Mouse (Mus musculus) neural tube, embryonic 13.5 days (tissue): ENCODE results near the gene Esm1. TPM values are rescaled to one million over a fixed set of nuclear protein-coding genes. Genes with fewer than 3 reads are reported as not detected.

Source experiments
- ATAC-seq: fragments of 200-750 bp; cut with Nextera tagmentation; 2 replicates; pipeline ENCODE4 v1.8.0; 2017; ENCODE audit warnings: low read depth, mild to moderate bottlenecking, moderate TSS enrichment, moderate library complexity
- H3K27ac ChIP-seq: fragments of 300-500 bp; sonication (generic); replicated peaks from 2 replicates; pipeline ENCODE4 v1.5.1; 2015; ENCODE audit warnings: moderate library complexity, mild to moderate bottlenecking, inconsistent platforms
- H3K27me3 ChIP-seq: fragments of 300-500 bp; sonication (generic); 2 replicates; pipeline ENCODE4 v1.6.1; 2015; ENCODE audit warnings: mild to moderate bottlenecking, inconsistent platforms
- H3K36me3 ChIP-seq: fragments of 300-500 bp; sonication (generic); 2 replicates; pipeline ENCODE4 v1.6.1; 2015; ENCODE audit warnings: mild to moderate bottlenecking, inconsistent platforms
- H3K4me1 ChIP-seq: fragments of 300-500 bp; sonication (generic); replicated peaks from 2 replicates; pipeline ENCODE4 v1.6.1; 2015; ENCODE audit warnings: inconsistent platforms
- H3K4me2 ChIP-seq: fragments of 300-500 bp; sonication (generic); 2 replicates; pipeline ENCODE4 v1.6.1; 2015; ENCODE audit warnings: inconsistent platforms, mild to moderate bottlenecking, moderate library complexity
- H3K4me3 ChIP-seq: fragments of 300-500 bp; sonication (generic); 2 replicates; pipeline ENCODE4 v1.5.1; 2015; ENCODE audit warnings: mild to moderate bottlenecking, inconsistent platforms
- H3K9ac ChIP-seq: fragments of 300-500 bp; sonication (generic); 2 replicates; pipeline ENCODE4 v1.6.1; 2015; ENCODE audit warnings: moderate library complexity, mild to moderate bottlenecking, inconsistent platforms
- H3K9me3 ChIP-seq: fragments of 300-500 bp; sonication (generic); 2 replicates; pipeline ENCODE4 v1.6.1; 2016; ENCODE audit warnings: inconsistent platforms
- WGBS: fragments of 180-500 bp; shearing (Covaris S2); methylation state at CpG from one replicate; pipeline ENCODE4 v1.1.7; 2015; 5-methylcytosine and 5-hydroxymethylcytosine counted together
- polyA plus RNA-seq: library from polyadenylated mRNA; unstranded; fragments of >200 nt; fragmentation: Nextera tagmentation; extraction: Ambion mirVana; gene quantifications from 2 replicates; pipeline ENCODE4 v1.2.1, GENCODE M21; 2015

Esm1 gene
- polyA plus RNA-seq: 1.5 and 1.7 TPM in 2 replicates

GRCm38 (mm10) chr13:113209624-113210023 lies at the start of gene Esm1:
Gene Esm1 (plus strand): TSS chr13:113209659.
- no peaks in the 10 kb centered on the region for H3K36me3 ChIP-seq
- peak within 1 kb of the TSS; percentile 30 for H3K4me2 ChIP-seq
- H3K9ac ChIP-seq: no peak within 1 kb of the TSS
- 0 out of 2 replicates have a peak within 1 kb of the TSS, but pooled peaks have one; percentile 9 for H3K4me3 ChIP-seq
- ATAC-seq: no peak
- no peaks in the 10 kb centered on the region for H3K9me3 ChIP-seq
- WGBS: 56% methylated on average over 15 of the region's 15 CpGs
- no peak within 1 kb of the TSS for H3K27ac ChIP-seq
- H3K27me3 ChIP-seq: 0 out of 2 replicates have a peak, but pooled peaks cover 5% of the 10 kb centered on the region
- no peaks in the 10 kb centered on the region; the same call in 1 of the 2 replicates for H3K4me1 ChIP-seq

- Histone ChIP-seq H3K9ac (no peak overlapping the region), H3K9me3 (no peaks in the 10 kb centered on the region), H3K27ac (no peak overlapping the region), H3K4me1 (no peaks in the 10 kb centered on the region), H3K27me3 (no peaks in the 10 kb centered on the region), H3K36me3 (no peaks in the 10 kb centered on the region), H3K4me3 (no peak overlapping the region), H3K4me2 (no peak overlapping the region)
- 88% methylated on average over 5 of the region's 5 CpGs for WGBS
- ATAC-seq: no peak
These were observed 45.0 kb upstream of the Esm1 start for GRCm38 (mm10) chr13:113164252-113165005.

- ATAC-seq: no peak
- H3K9ac ChIP-seq: no peak overlapping the region
- WGBS: 73% methylated on average over 9 of the region's 9 CpGs
- H3K4me1 ChIP-seq: no peaks in the 10 kb centered on the region
- no peaks in the 10 kb centered on the region for H3K9me3 ChIP-seq
- no peak overlapping the region for H3K27ac ChIP-seq
- no peaks in the 10 kb centered on the region for H3K36me3 ChIP-seq
- H3K27me3 ChIP-seq: no peaks in the 10 kb centered on the region
- H3K4me2 ChIP-seq: no peak overlapping the region
- no peak overlapping the region for H3K4me3 ChIP-seq
These were observed 41.4 kb upstream of the Esm1 start for GRCm38 (mm10) chr13:113168018-113168534.

- H3K4me3 ChIP-seq: no peak overlapping the region
- H3K9ac ChIP-seq: no peak overlapping the region
- H3K4me1 ChIP-seq: no peaks in the 10 kb centered on the region
- no peak overlapping the region for H3K4me2 ChIP-seq
- no peaks in the 10 kb centered on the region for H3K9me3 ChIP-seq
- H3K27me3 ChIP-seq: no peaks in the 10 kb centered on the region
- no peaks in the 10 kb centered on the region for H3K36me3 ChIP-seq
- H3K27ac ChIP-seq: no peak overlapping the region
- ATAC-seq: no peak
These were observed 39.2 kb upstream of the Esm1 start for GRCm38 (mm10) chr13:113170256-113170655.

- WGBS: 91% methylated on average over 6 of the region's 6 CpGs
- no peaks in the 10 kb centered on the region for H3K9me3 ChIP-seq
- no peak overlapping the region for H3K27ac ChIP-seq
- no peaks in the 10 kb centered on the region for H3K4me1 ChIP-seq
- H3K36me3 ChIP-seq: no peaks in the 10 kb centered on the region
- H3K27me3 ChIP-seq: no peaks in the 10 kb centered on the region
- no peak overlapping the region for H3K9ac ChIP-seq
- no peak overlapping the region for H3K4me3 ChIP-seq
- no peak overlapping the region for H3K4me2 ChIP-seq
- no peak for ATAC-seq
These were observed 35.3 kb upstream of the Esm1 start for GRCm38 (mm10) chr13:113174162-113174561.

- Histone ChIP-seq H3K27me3 (no peaks in the 10 kb centered on the region), H3K9ac (no peak overlapping the region), H3K27ac (no peak overlapping the region), H3K4me1 (no peaks in the 10 kb centered on the region), H3K9me3 (no peaks in the 10 kb centered on the region), H3K4me2 (no peak overlapping the region), H3K36me3 (no peaks in the 10 kb centered on the region), H3K4me3 (no peak overlapping the region)
- 90% methylated on average over 8 of the region's 8 CpGs for WGBS
- ATAC-seq: no peak
These were observed 26.1 kb upstream of the Esm1 start for GRCm38 (mm10) chr13:113183310-113183709.

- Histone ChIP-seq H3K4me2 (no peak overlapping the region), H3K27me3 (no peaks in the 10 kb centered on the region), H3K9me3 (no peaks in the 10 kb centered on the region; the same call in 1 of the 2 replicates), H3K27ac (no peak overlapping the region), H3K36me3 (no peaks in the 10 kb centered on the region), H3K4me3 (no peak overlapping the region), H3K4me1 (no peaks in the 10 kb centered on the region), H3K9ac (no peak overlapping the region)
- 86% methylated on average over 4 of the region's 4 CpGs for WGBS
- ATAC-seq: no peak
These were observed 25.7 kb upstream of the Esm1 start for GRCm38 (mm10) chr13:113183720-113184119.

GRCm38 (mm10) chr13:113196808-113197674 lies 12.4 kb upstream of the Esm1 start:
- Histone ChIP-seq H3K9me3 (no peaks in the 10 kb centered on the region), H3K27me3 (no peaks in the 10 kb centered on the region), H3K4me2 (no peak overlapping the region), H3K9ac (no peak overlapping the region), H3K4me1 (no peaks in the 10 kb centered on the region), H3K4me3 (no peak overlapping the region), H3K36me3 (no peaks in the 10 kb centered on the region), H3K27ac (no peak overlapping the region)
- WGBS: 58% methylated on average over 13 of the region's 13 CpGs
- ATAC-seq: no peak

GRCm38 (mm10) chr13:113197872-113198502 lies 11.5 kb upstream of the Esm1 start:
- no peaks in the 10 kb centered on the region for H3K4me1 ChIP-seq

GRCm38 (mm10) chr13:113199331-113199730 lies 10.1 kb upstream of the Esm1 start:
- no peak for ATAC-seq
- Histone ChIP-seq H3K9ac (no peak overlapping the region), H3K4me2 (no peak overlapping the region), H3K4me3 (no peak overlapping the region), H3K9me3 (no peaks in the 10 kb centered on the region), H3K27me3 (no peaks in the 10 kb centered on the region), H3K36me3 (no peaks in the 10 kb centered on the region), H3K27ac (no peak overlapping the region), H3K4me1 (no peaks in the 10 kb centered on the region)
- WGBS: 62% methylated on average over 3 of the region's 3 CpGs

More at GRCm38 (mm10) chr13:113197872-113198502, 11.5 kb upstream of the Esm1 start:
- no peak overlapping the region for H3K4me2 ChIP-seq
- ATAC-seq: no peak
- no peaks in the 10 kb centered on the region for H3K27me3 ChIP-seq
- H3K36me3 ChIP-seq: no peaks in the 10 kb centered on the region
- no peak overlapping the region for H3K9ac ChIP-seq
- H3K27ac ChIP-seq: no peak overlapping the region
- 82% methylated on average over 9 of the region's 9 CpGs for WGBS
- no peak overlapping the region for H3K4me3 ChIP-seq
- H3K9me3 ChIP-seq: no peaks in the 10 kb centered on the region

- no peaks in the 10 kb centered on the region for H3K36me3 ChIP-seq
- H3K27me3 ChIP-seq: no peaks in the 10 kb centered on the region
- no peak overlapping the region for H3K4me3 ChIP-seq
- no peak overlapping the region for H3K9ac ChIP-seq
- no peak overlapping the region for H3K27ac ChIP-seq
- no peaks in the 10 kb centered on the region for H3K9me3 ChIP-seq
- H3K4me1 ChIP-seq: no peaks in the 10 kb centered on the region
- ATAC-seq: no peak
- H3K4me2 ChIP-seq: no peak overlapping the region
- WGBS: 72% methylated on average over 8 of the region's 8 CpGs
These were observed 8.7 kb upstream of the Esm1 start for GRCm38 (mm10) chr13:113200726-113201125.

- 85% methylated on average over 2 of the region's 2 CpGs for WGBS
- Histone ChIP-seq H3K36me3 (no peaks in the 10 kb centered on the region), H3K27me3 (no peaks in the 10 kb centered on the region), H3K4me3 (no peak overlapping the region), H3K4me1 (no peaks in the 10 kb centered on the region), H3K9ac (no peak overlapping the region), H3K9me3 (no peaks in the 10 kb centered on the region), H3K4me2 (no peak overlapping the region), H3K27ac (no peak overlapping the region)
- ATAC-seq: no peak
These were observed 7.8 kb upstream of the Esm1 start for GRCm38 (mm10) chr13:113201631-113202030.
